Mouse (Mus musculus): Measurements from ENCODE around the gene Ado.

The Ado gene

GRCm38 (mm10) chr10:67548877-67549731 is at the start of gene Ado:
Gene Ado, minus strand, starts transcription at chr10:67548955.
- DNase-seq = peak; percentile 96

- DNase-seq = no peak
These were observed 46.5 kb upstream of the Ado start for GRCm38 (mm10) chr10:67595278-67595677.

- no peak for DNase-seq
These were observed 37.3 kb upstream of the Ado start for GRCm38 (mm10) chr10:67585873-67586610.

- no peak for DNase-seq
These were observed 33.0 kb upstream of the Ado start for GRCm38 (mm10) chr10:67581698-67582285.

- DNase-seq = no peak
These were observed 31.1 kb upstream of the Ado start for GRCm38 (mm10) chr10:67579830-67580229.

GRCm38 (mm10) chr10:67573310-67573709 is 24.6 kb upstream of the Ado start:
- no peak for DNase-seq

- no peak for DNase-seq
These were observed 22.7 kb upstream of the Ado start for GRCm38 (mm10) chr10:67571443-67571842.

GRCm38 (mm10) chr10:67569539-67569938 is 20.8 kb upstream of the Ado start:
- DNase-seq = no peak

GRCm38 (mm10) chr10:67566104-67566503 is 17.3 kb upstream of the Ado start:
- DNase-seq = no peak

GRCm38 (mm10) chr10:67564509-67564908 is 15.8 kb upstream of the Ado start:
- no peak for DNase-seq

GRCm38 (mm10) chr10:67561185-67561584 is 12.4 kb upstream of the Ado start:
- no peak for DNase-seq

- no peak for DNase-seq
These were observed 11.1 kb upstream of the Ado start for GRCm38 (mm10) chr10:67559765-67560394.

- no peak for DNase-seq
These were observed 9.3 kb upstream of the Ado start for GRCm38 (mm10) chr10:67558053-67558452.

GRCm38 (mm10) chr10:67548261-67548854 is 397 bp downstream of the Ado start:
- peak; percentile 76 for DNase-seq

- DNase-seq = no peak
These were observed 900 bp downstream of the Ado start for GRCm38 (mm10) chr10:67547850-67548260.

GRCm38 (mm10) chr10:67540591-67540990 is 8.2 kb downstream of the Ado start:
- no peak for DNase-seq

- no peak for DNase-seq
These were observed 9.4 kb downstream of the Ado start for GRCm38 (mm10) chr10:67539401-67539730.

GRCm38 (mm10) chr10:67538585-67539400 is 10.0 kb downstream of the Ado start:
- no peak for DNase-seq

- DNase-seq = peak; percentile 35
These were observed 10.6 kb downstream of the Ado start for GRCm38 (mm10) chr10:67538106-67538505.

GRCm38 (mm10) chr10:67537151-67537994 is 11.4 kb downstream of the Ado start:
- peak; percentile 85 for DNase-seq

GRCm38 (mm10) chr10:67536621-67537141 is 12.1 kb downstream of the Ado start:
- DNase-seq = peak; percentile 47
